Mouse (Mus musculus): ENCODE measurements around the gene Krcc1. TPM values are rescaled to one million over a fixed set of nuclear protein-coding genes. Genes with fewer than 3 reads are reported as not detected.
"Not testable (repeated sequence)": the region's sequence is repeated elsewhere in the genome, so short reads cannot be mapped to it uniquely, and the experiment has no call there.

Krcc1 gene
- polyA plus RNA-seq, 1 experiment from 2014 or later = 53.0 TPM

DNA sequence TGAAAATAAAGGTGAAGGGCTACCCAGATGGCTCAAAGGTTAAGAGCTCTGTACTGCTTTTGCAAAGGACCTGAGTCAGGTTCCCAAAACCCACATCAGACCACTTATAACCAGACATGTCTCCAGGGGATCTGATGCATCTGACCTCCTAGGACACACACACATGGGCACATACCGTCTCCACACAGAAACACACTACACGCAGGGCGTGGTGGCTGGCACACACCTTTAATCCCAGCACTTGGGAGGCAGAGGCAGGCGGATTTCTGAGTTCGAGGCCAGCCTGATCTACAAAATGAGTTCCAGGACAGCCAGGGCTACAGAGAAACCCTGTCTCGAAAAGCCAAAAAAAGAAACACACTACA is 1.8 kb upstream of the Krcc1 start:
- not testable (repeated sequence) for H3K27ac ChIP-seq (ENCODE audit: low read length); H3K9me3 ChIP-seq (ENCODE audit: control insufficient read depth, low read depth, low read length); H3K9ac ChIP-seq (replicated peaks; ENCODE audit: low read depth, low read length); H3K36me3 ChIP-seq (ENCODE audit: control insufficient read depth, insufficient read depth, low read length); H3K4me2 ChIP-seq (replicated peaks; ENCODE audit: low read depth, low read length); H3K27me3 ChIP-seq (ENCODE audit: control insufficient read depth, insufficient read depth, low read length); H3K4me3 ChIP-seq (ENCODE audit: low read depth, low read length); H3K4me1 ChIP-seq (ENCODE audit: control insufficient read depth, insufficient read depth, low read length); ATAC-seq (ENCODE audit: insufficient number of reproducible peaks, insufficient read depth, low FRiP score, low read depth)
- 92% methylated on average over 6 of the region's 6 CpGs for WGBS

DNA sequence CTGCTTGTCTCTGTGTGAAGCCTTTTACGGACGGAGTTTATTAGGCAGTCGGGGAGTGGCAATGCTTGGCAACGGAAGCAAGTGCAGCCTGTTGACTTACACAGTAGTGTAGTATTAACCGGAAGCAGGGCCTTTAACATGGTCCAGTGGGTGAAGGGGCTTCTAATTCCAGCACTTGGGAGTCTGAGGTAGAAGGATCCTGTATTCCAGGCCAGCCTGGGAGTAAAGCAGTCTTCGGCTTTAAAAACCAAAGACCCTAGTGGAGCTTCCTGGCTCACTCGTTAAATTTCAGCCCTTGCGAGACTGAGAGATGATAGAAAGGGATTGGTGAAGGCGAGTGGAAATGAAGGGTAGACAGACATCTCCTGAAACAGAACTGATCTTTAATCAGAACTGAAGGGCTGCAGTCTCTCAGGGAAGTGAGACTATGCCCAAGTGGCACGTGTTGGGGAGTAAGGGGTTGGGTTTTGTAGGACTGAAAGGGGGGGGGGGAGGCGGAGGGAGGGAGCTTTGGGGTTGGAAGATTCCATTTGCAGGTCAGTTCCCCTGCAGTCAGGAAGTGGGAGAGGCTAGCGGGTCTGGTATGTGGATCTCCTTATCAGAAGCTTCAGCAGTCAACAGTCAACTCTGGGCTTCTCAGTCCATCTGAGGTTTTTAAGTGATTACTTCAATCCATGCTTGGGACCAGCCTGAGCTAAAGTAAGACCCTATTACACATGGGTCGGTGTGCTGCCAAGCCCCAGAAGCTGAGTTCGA is 998 bp upstream of the Krcc1 start:
- Histone ChIP-seq H3K4me3 (ENCODE audit: low read depth, low read length) (peak overlapping the region; percentile 96), H3K4me1 (ENCODE audit: control insufficient read depth, insufficient read depth, low read length) (peaks cover 6% of the 10 kb centered on the region; the same call in 1 of the 2 replicates), H3K27ac (ENCODE audit: low read length) (peak overlapping the region; percentile 80; the same call in 1 of the 2 replicates), H3K9ac (replicated peaks; ENCODE audit: low read depth, low read length) (0 out of 2 replicates have a peak overlapping the region, but pooled peaks have one; percentile 22), H3K27me3 (ENCODE audit: control insufficient read depth, insufficient read depth, low read length) (no peaks in the 10 kb centered on the region), H3K4me2 (replicated peaks; ENCODE audit: low read depth, low read length) (peak overlapping the region; percentile 61), H3K36me3 (ENCODE audit: control insufficient read depth, insufficient read depth, low read length) (no peaks in the 10 kb centered on the region), H3K9me3 (ENCODE audit: control insufficient read depth, low read depth, low read length) (no peaks in the 10 kb centered on the region)
- 31% methylated on average over 13 of the region's 14 CpGs for WGBS
- ATAC-seq (ENCODE audit: insufficient number of reproducible peaks, insufficient read depth, low FRiP score, low read depth) = peak; percentile 23; the same call in 1 of the 2 replicates

DNA sequence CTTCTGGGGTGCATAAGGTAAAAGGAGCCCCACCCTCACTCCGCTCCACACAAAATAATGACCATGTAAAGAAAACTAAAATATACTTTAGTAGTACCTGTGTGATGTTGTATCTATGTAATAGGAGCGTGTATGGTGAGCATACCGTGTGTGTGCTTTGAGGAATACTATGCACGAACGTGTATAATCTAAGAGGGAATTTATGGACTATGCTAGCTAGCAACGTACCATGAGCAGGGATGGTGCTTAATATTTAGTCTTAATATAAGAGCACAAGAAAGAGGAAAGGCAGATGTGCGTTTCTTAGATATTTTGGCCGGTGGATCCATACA is 454 bp upstream of the Krcc1 start:
- H3K4me1 ChIP-seq (ENCODE audit: control insufficient read depth, insufficient read depth, low read length) = peaks cover 6% of the 10 kb centered on the region; the same call in 1 of the 2 replicates
- peak overlapping the region; percentile 96 for H3K4me3 ChIP-seq (ENCODE audit: low read depth, low read length)
- no peaks in the 10 kb centered on the region for H3K36me3 ChIP-seq (ENCODE audit: control insufficient read depth, insufficient read depth, low read length)
- H3K4me2 ChIP-seq (replicated peaks; ENCODE audit: low read depth, low read length) = peak overlapping the region; percentile 61
- WGBS = 2% methylated on average over 8 of the region's 8 CpGs
- H3K9me3 ChIP-seq (ENCODE audit: control insufficient read depth, low read depth, low read length) = no peaks in the 10 kb centered on the region
- no peak for ATAC-seq (ENCODE audit: insufficient number of reproducible peaks, insufficient read depth, low FRiP score, low read depth)
- H3K27ac ChIP-seq (ENCODE audit: low read length) = peak overlapping the region; percentile 80; the same call in 1 of the 2 replicates
- 0 out of 2 replicates have a peak overlapping the region, but pooled peaks have one; percentile 22 for H3K9ac ChIP-seq (replicated peaks; ENCODE audit: low read depth, low read length)
- no peaks in the 10 kb centered on the region for H3K27me3 ChIP-seq (ENCODE audit: control insufficient read depth, insufficient read depth, low read length)

GRCm38 (mm10) chr6:71272316-71272741 is 852 bp downstream of the Krcc1 start:
- H3K4me1 ChIP-seq (ENCODE audit: control insufficient read depth, insufficient read depth, low read length) = peaks cover 6% of the 10 kb centered on the region; the same call in 1 of the 2 replicates
- H3K36me3 ChIP-seq (ENCODE audit: control insufficient read depth, insufficient read depth, low read length) = no peaks in the 10 kb centered on the region
- H3K27me3 ChIP-seq (ENCODE audit: control insufficient read depth, insufficient read depth, low read length) = no peaks in the 10 kb centered on the region
- peak overlapping the region; percentile 97 for H3K9ac ChIP-seq (replicated peaks; ENCODE audit: low read depth, low read length)
- WGBS = under 1% methylated on average over 11 of the region's 11 CpGs
- no peaks in the 10 kb centered on the region for H3K9me3 ChIP-seq (ENCODE audit: control insufficient read depth, low read depth, low read length)
- H3K27ac ChIP-seq (ENCODE audit: low read length) = peak overlapping the region; percentile 96
- peak overlapping the region; percentile 96 for H3K4me3 ChIP-seq (ENCODE audit: low read depth, low read length)
- H3K4me2 ChIP-seq (replicated peaks; ENCODE audit: low read depth, low read length) = peak overlapping the region; percentile 60
- no peak for ATAC-seq (ENCODE audit: insufficient number of reproducible peaks, insufficient read depth, low FRiP score, low read depth)

- H3K4me1 ChIP-seq (ENCODE audit: control insufficient read depth, insufficient read depth, low read length) = peaks cover 6% of the 10 kb centered on the region; the same call in 1 of the 2 replicates
- no peaks in the 10 kb centered on the region for H3K9me3 ChIP-seq (ENCODE audit: control insufficient read depth, low read depth, low read length)
- ATAC-seq (ENCODE audit: insufficient number of reproducible peaks, insufficient read depth, low FRiP score, low read depth) = no peak
- H3K27me3 ChIP-seq (ENCODE audit: control insufficient read depth, insufficient read depth, low read length) = no peaks in the 10 kb centered on the region
- no peak overlapping the region for H3K4me3 ChIP-seq (ENCODE audit: low read depth, low read length)
- H3K4me2 ChIP-seq (replicated peaks; ENCODE audit: low read depth, low read length) = no peak overlapping the region
- WGBS = 88% methylated on average over 1 of the region's 1 CpGs
- H3K27ac ChIP-seq (ENCODE audit: low read length) = no peak overlapping the region
- H3K36me3 ChIP-seq (ENCODE audit: control insufficient read depth, insufficient read depth, low read length) = no peaks in the 10 kb centered on the region
- no peak overlapping the region for H3K9ac ChIP-seq (replicated peaks; ENCODE audit: low read depth, low read length)
Observed at GRCm38 (mm10) chr6:71273715-71274114, 2.2 kb downstream of the Krcc1 start.

DNA sequence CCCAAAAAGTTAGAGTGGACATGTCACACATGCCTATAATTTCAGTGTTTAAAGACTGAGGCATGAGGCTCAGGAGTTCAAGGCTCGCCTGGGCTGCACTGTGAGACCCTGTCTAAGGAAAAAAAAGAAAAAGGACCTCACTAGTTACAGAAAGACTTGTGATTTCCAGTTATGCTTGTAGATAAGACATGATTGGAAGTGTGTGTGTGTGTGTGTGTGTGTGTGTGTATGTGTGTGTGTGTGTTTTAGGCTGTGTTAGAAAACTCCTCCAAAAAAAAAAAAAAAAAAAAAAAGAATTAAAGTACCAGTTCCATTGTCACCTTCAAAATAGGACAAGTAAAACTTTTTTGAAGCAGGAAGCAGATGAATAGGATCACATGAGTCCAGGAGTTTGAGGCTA is 3.1 kb downstream of the Krcc1 start:
- H3K27me3 ChIP-seq (ENCODE audit: control insufficient read depth, insufficient read depth, low read length) = no peaks in the 10 kb centered on the region
- ATAC-seq (ENCODE audit: insufficient number of reproducible peaks, insufficient read depth, low FRiP score, low read depth) = no peak
- 92% methylated on average over 1 of the region's 1 CpGs for WGBS

GRCm38 (mm10) chr6:71279418-71279817 is 7.9 kb downstream of the Krcc1 start:
- Histone ChIP-seq H3K27me3 (ENCODE audit: control insufficient read depth, insufficient read depth, low read length) (no peaks in the 10 kb centered on the region), H3K4me1 (ENCODE audit: control insufficient read depth, insufficient read depth, low read length) (no peaks in the 10 kb centered on the region), H3K4me2 (replicated peaks; ENCODE audit: low read depth, low read length) (no peak overlapping the region), H3K27ac (ENCODE audit: low read length) (no peak overlapping the region), H3K36me3 (ENCODE audit: control insufficient read depth, insufficient read depth, low read length) (peaks cover 4% of the 10 kb centered on the region; the same call in 1 of the 2 replicates), H3K9ac (replicated peaks; ENCODE audit: low read depth, low read length) (no peak overlapping the region), H3K9me3 (ENCODE audit: control insufficient read depth, low read depth, low read length) (no peaks in the 10 kb centered on the region), H3K4me3 (ENCODE audit: low read depth, low read length) (no peak overlapping the region)
- 56% methylated on average over 1 of the region's 1 CpGs for WGBS
- no peak for ATAC-seq (ENCODE audit: insufficient number of reproducible peaks, insufficient read depth, low FRiP score, low read depth)

More for the DNA sequence above, 3.1 kb downstream of the Krcc1 start:
- Histone ChIP-seq H3K4me2 (replicated peaks; ENCODE audit: low read depth, low read length) (no peak overlapping the region), H3K4me3 (ENCODE audit: low read depth, low read length) (no peak overlapping the region), H3K27ac (ENCODE audit: low read length) (no peak overlapping the region), H3K9ac (replicated peaks; ENCODE audit: low read depth, low read length) (no peak overlapping the region), H3K9me3 (ENCODE audit: control insufficient read depth, low read depth, low read length) (no peaks in the 10 kb centered on the region), H3K36me3 (ENCODE audit: control insufficient read depth, insufficient read depth, low read length) (no peaks in the 10 kb centered on the region), H3K4me1 (ENCODE audit: control insufficient read depth, insufficient read depth, low read length) (peaks cover 6% of the 10 kb centered on the region; the same call in 1 of the 2 replicates)

DNA sequence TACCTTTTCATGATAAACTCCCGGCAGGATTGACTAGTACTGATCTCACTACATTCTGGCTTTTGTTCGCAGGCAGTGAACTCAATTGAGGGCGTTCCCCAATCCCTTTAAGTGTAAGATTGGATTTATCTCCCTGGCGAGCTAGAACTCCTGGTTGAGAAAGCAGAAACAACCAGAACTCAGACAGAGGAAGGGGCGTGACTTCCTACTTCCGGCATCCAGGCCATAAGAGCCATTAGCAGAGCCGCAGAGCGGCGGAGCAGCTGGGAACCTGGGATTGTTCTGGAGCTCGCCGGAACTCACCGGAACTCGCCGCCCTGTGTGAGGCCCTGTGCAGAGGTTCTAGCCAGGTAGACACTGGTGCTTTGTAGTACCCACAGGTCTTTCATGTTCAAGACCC is 22.0 kb downstream of the Krcc1 start:
- Histone ChIP-seq H3K27ac (ENCODE audit: low read length) (no peak overlapping the region), H3K9me3 (ENCODE audit: control insufficient read depth, low read depth, low read length) (no peaks in the 10 kb centered on the region), H3K4me3 (ENCODE audit: low read depth, low read length) (no peak overlapping the region), H3K9ac (replicated peaks; ENCODE audit: low read depth, low read length) (no peak overlapping the region), H3K4me1 (ENCODE audit: control insufficient read depth, insufficient read depth, low read length) (no peaks in the 10 kb centered on the region), H3K4me2 (replicated peaks; ENCODE audit: low read depth, low read length) (no peak overlapping the region), H3K27me3 (ENCODE audit: control insufficient read depth, insufficient read depth, low read length) (no peaks in the 10 kb centered on the region), H3K36me3 (ENCODE audit: control insufficient read depth, insufficient read depth, low read length) (no peaks in the 10 kb centered on the region)
- 84% methylated on average over 14 of the region's 14 CpGs for WGBS
- no peak for ATAC-seq (ENCODE audit: insufficient number of reproducible peaks, insufficient read depth, low FRiP score, low read depth)
